Mouse (Mus musculus) spleen, adult 18-20 months (tissue): ENCODE measurements around the gene Kdsr.
"Not testable (repeated sequence)": the region's sequence is repeated elsewhere in the genome, so short reads cannot be mapped to it uniquely, and the experiment has no call there.

Experiments
- DNase-seq, 2 experiments: peaks; one replicate each; pipeline ENCODE4 v3.0.0; 2022; ENCODE audit warnings: mixed read lengths in 2 of 2

Kdsr gene

DNA sequence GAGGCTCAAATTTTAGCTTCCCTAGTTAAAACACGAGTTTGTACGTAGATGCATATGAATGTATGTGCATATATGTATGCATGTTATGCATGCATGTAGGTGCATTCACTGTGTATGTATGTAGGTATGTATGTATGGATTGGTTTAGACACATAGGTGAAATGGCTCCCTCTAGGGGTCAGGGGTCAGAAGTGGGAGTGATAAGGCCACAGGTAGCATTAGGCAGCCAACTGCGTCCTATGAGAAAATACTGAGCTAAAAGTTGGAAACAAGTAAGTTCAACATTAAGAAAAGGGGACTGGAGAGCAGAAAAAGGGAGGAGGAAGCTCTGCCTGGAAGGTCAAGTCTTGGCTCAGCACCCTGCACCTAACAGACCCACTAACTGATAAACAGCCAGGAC lies 21.4 kb downstream of the Kdsr start:
- peak in 1 of 2 experiments; percentile 53 for DNase-seq

DNA sequence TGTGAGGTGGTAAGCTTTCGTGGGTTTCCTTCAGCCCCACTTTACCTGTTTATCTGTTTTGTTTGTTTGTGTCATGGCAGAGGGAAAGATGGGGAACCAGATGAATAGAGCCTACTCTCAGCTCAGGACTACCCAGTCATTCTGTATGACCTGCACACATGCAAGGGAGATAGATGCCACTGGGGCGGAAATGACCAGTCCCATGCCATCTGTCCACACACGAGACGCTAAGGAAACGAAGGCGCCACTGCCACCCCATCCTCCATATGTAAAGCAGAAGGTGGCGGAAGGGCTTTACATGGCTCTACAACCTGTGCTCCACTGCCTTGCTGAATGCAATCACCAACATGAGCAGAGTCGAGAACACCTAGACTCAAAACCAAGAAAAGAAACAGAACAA lies 23.3 kb downstream of the Kdsr start:
- DNase-seq: no peak

DNA sequence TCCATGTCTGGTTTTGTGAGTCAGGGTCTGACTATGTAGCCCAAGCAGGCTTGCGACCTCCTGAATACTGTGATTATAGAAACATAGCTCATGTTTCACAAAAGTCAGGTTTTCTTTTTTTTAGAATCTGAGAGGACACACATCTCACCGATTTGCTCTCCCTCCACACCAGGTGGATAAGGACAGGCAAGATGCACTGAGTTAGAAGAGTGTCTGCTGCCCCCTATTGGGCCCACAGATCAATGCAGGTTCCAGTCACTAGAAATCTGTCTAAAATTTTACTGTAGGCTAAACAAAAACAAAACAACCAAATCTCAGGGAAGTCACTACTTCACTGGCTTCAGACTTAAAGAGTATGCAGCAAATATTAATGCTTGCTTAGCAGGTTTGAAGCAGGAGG lies 23.9 kb downstream of the Kdsr start:
- DNase-seq: peak; percentile 21 to 47

- no peak for DNase-seq
These were observed 37.5 kb downstream of the Kdsr start for GRCm38 (mm10) chr1:106722061-106722460.

DNA sequence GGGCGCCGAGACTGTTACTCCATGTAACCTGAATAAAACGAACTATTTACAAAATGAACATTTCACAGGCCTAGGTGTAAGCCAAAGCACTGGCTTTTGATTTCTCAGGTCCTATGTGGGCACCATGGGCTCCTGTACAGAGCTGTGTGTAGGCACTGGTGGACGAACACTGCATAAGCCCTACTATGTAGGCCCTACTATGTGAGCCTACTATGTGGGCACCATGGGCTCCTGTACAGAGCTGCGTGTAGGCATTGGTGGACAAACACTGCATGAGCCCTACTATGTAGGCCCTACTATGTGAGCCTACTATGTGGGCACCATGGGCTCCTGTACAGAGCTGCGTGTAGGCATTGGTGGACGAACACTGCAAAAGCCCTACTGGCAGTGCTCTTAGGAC lies 41.8 kb downstream of the Kdsr start:
- DNase-seq: not testable (repeated sequence)

DNA sequence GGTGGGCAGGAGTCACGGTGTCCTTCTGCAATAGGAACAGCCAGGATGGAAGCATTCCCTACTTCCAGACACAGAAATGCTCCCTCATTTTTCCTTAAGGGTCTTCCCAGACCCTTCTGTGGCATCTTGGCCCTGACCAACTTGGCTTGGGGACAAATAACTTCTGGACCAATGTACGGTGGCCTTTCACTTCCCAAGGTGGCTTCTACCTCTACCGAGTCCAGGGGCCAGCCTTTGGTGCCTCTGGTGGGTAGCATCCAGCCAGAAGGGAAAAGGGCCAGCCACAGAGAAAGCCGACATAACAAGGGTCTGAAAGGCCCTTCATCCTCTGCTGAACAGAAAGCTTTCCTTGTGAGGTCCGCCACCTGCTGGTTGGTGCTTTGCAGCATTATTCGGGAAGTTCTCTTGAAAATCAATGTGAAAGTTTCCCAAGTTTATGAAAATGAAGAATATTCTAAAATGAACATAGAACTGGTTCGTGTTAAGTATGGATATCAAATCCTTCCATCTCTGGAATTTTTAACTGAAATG lies 42.4 kb downstream of the Kdsr start:
- peak; percentile 63 to 83 for DNase-seq

DNA sequence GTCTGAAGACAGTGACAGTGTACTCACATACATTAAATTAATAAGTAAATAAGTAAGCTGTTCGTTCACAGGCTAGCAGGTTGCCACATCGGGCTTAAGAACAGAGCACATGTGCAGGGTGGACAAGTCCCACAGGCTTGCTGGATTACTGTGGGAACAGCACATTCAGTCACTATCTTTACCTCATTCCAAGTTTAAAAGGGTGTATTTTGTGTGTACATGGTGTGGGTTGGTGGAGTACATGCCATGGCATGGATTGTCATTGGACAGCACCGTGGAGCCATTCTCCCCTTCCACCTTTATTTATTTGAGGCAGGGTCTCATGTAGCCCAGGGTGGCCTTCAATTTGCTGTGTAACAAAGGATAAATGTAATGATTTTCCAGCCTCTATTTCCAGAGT lies 43.4 kb downstream of the Kdsr start:
- DNase-seq: no peak

DNA sequence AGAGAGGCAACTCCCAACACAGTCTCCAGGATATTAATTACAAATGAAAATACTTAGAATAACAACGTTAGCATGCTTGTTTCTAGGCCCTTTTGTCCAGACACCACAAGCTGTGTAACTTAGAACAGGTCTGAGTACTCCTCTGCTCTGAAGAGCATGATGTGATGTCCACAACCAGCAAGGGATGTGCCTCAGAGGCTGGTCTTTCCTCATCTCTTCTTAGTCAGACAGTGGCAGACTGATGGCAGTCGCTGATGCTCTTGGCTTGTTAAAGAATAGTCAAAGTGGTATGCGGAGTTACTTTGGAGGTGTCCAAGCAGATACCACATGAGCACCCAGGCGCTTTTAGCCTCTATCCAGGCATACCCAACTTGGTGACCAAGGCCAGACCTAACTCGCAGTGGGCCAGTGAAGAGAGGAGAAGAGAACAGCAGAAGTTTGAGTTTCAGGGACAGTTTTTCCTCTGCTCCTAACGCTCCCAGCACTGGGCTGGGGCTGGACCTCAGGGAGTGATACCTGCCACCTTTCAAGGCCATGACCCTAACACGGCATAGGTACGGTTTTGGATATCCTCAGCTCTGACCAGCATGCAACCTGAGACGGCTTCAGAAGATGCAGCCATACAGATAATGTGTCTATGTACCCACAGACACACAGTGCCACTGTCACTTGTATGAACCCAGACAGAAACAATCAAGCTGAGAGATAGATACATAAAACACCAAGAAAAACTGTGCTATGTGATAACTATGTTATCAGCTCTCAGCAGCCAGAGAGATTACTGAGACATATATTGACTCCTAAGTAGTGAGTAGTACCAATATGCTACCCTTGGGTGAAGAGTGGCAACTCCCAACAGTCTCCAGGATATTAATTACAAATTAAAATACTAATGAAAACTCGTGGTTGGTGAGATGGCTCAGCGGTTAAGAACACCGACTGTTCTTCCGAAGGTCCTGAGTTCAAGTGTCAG lies 44.1 kb downstream of the Kdsr start:
- no peak for DNase-seq

DNA sequence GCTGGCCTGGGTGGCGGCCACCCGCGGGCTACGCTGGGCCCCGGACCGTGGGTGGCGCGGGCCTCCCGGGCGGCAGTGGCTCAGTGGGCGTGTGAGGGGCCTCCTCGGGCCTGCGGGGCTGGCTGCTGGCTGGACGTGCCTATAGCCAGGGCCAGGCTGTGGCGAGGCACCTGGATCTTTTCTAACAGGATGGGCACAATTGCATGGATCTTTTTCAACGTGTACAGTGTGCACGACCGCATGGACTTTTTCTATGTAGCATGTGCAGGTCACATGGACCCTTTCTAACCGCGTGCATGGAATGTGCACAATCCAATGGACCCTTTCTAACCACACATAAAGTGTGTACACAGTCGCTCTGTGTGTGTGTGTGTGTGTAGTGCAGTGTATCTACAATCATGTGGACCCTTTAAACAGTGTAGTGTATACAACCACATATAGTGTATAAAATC lies 45.0 kb downstream of the Kdsr start:
- no peak for DNase-seq

GRCm38 (mm10) chr1:106713621-106714529 lies 45.7 kb downstream of the Kdsr start, which contains the start of gene Bcl2:
Bcl2 (minus strand) TSS chr1:106714274.
- peak; percentile 77 to 79 for DNase-seq

- DNase-seq: peak; percentile 73 to 79
These were observed 47.2 kb downstream of the Kdsr start for GRCm38 (mm10) chr1:106712330-106712729.

- no peak for DNase-seq
These were observed 48.0 kb downstream of the Kdsr start for GRCm38 (mm10) chr1:106711356-106712125.

- DNase-seq: no peak
These were observed 49.3 kb downstream of the Kdsr start for GRCm38 (mm10) chr1:106710202-106710601.

DNA sequence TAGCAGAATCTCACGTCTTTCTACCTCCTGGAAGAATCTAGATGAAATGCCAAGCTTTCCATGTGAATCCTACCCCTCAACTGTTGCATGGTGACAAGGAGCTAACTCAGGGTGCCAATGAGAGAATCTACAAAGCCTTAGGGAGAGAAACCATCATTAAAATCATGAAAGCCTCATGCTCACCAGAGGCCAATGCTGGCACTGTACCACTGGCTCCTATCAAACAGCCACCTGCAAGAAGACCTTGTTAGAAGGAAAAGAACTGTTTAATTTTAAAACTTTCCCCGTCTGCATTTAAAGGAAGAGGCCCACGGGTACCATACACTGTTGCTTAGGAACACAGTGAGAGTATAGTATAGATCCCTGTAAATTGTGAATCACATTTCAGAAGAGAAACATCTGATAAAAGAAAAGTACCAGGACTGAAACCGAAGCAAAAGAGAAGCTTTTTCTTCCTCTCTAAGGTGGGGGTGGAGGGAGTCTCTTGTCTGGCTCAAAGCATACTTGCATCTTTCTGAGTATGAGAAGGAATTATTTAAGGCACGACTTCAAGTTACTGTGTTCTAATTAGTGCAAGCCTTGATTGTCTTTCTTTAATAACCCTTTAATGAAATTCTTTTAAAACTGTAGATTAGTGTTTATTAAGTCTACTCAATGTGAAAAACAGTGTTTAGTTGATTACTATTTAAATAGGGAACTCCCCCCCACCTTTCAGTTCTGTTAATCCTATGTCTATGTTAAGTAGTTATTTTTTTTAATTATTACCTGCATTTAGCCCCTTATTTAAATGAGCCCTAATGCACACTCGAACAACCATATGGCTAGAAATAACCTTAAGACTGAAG lies 52.3 kb downstream of the Kdsr start:
- DNase-seq: no peak

- no peak for DNase-seq
These were observed 56.3 kb downstream of the Kdsr start for GRCm38 (mm10) chr1:106703183-106703582.

- DNase-seq: no peak
These were observed 56.9 kb downstream of the Kdsr start for GRCm38 (mm10) chr1:106702471-106703175.

DNA sequence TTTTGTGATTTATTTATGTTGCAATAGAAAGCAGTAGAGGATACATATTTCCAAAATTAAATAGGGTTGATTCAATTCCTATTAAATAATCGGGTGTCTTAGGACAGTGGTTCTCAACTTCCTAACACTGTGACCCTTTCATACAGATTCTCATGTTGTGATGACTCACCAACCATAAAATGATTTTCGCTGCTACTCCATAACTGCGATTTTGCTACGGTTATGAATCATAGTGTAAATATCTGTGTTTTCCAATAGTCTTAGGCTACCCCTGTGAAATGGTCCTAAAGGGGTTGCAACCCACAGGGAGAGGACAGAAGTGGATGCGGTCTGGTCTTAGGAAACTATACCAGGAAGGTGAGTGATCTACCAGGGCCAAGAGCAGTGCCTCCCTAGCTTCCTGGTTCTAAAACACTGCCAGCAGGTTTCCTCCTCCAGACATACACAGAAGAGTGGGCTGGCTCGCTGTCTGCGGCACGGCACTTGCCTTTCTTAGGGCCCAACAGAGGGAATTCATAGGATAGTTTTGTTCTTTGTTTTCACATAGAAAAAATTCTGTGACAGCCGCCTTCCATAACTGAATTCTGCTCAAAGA lies 58.9 kb downstream of the Kdsr start:
- no peak for DNase-seq

- DNase-seq: no peak
These were observed 63.1 kb downstream of the Kdsr start for GRCm38 (mm10) chr1:106696472-106696871.

- DNase-seq: no peak
These were observed 63.9 kb downstream of the Kdsr start for GRCm38 (mm10) chr1:106695649-106696048.

- DNase-seq: no peak
These were observed 65.2 kb downstream of the Kdsr start for GRCm38 (mm10) chr1:106694316-106694715.
